Mouse (Mus musculus): Measurements from ENCODE around the gene Ncoa4. TPM values are rescaled to one million over a fixed set of nuclear protein-coding genes. Genes with fewer than 3 reads are reported as not detected.
"Not testable (repeated sequence)": the region's sequence is repeated elsewhere in the genome, so short reads cannot be mapped to it uniquely, and the experiment has no call there.

The Ncoa4 gene
- polyA plus RNA-seq, 1 experiment, result 22.8 TPM

GRCm38 (mm10) chr14:32131836-32132235 is 27.8 kb upstream of the Ncoa4 start:
- no peak overlapping the region for H3K4me3 ChIP-seq (ENCODE audit: low read depth, low read length)
- no peak overlapping the region for H3K27ac ChIP-seq (ENCODE audit: insufficient read depth, low read depth, low read length)
- H3K4me1 ChIP-seq (ENCODE audit: control insufficient read depth, insufficient read depth, insufficient read length, low read length), result no peaks in the 10 kb centered on the region
- WGBS, result 21% methylated on average over 4 of the region's 4 CpGs
- H3K36me3 ChIP-seq (ENCODE audit: control insufficient read depth, insufficient read depth, low read length), result no peaks in the 10 kb centered on the region
- H3K27me3 ChIP-seq (ENCODE audit: control insufficient read depth, insufficient read depth, low read length), result no peaks in the 10 kb centered on the region
- TF ChIP-seq CTCF (IDR thresholded peaks at IDR 0.05; ENCODE audit: extremely low read depth, insufficient read length, insufficient replicate concordance, low read depth, low read length) (no peak), POLR2A (IDR thresholded peaks at IDR 0.05; ENCODE audit: low read depth, low read length) (no peak)

- Histone ChIP-seq H3K36me3 (ENCODE audit: control insufficient read depth, insufficient read depth, low read length) (no peaks in the 10 kb centered on the region), H3K27me3 (ENCODE audit: control insufficient read depth, insufficient read depth, low read length) (no peaks in the 10 kb centered on the region; the same call in 1 of the 2 replicates), H3K27ac (ENCODE audit: insufficient read depth, low read depth, low read length) (no peak overlapping the region), H3K4me3 (ENCODE audit: low read depth, low read length) (no peak overlapping the region), H3K4me1 (ENCODE audit: control insufficient read depth, insufficient read depth, insufficient read length, low read length) (no peaks in the 10 kb centered on the region)
- WGBS, result 17% methylated on average over 2 of the region's 2 CpGs
- no peak for TF ChIP-seq CTCF (IDR thresholded peaks at IDR 0.05; ENCODE audit: extremely low read depth, insufficient read length, insufficient replicate concordance, low read depth, low read length)
- no peak for TF ChIP-seq POLR2A (IDR thresholded peaks at IDR 0.05; ENCODE audit: low read depth, low read length)
These were observed 25.4 kb upstream of the Ncoa4 start for GRCm38 (mm10) chr14:32134293-32134692.

- 19% methylated on average over 3 of the region's 3 CpGs for WGBS
- not testable (repeated sequence) for H3K4me1 ChIP-seq (ENCODE audit: control insufficient read depth, insufficient read depth, insufficient read length, low read length); H3K4me3 ChIP-seq (ENCODE audit: low read depth, low read length); H3K36me3 ChIP-seq (ENCODE audit: control insufficient read depth, insufficient read depth, low read length); H3K27ac ChIP-seq (ENCODE audit: insufficient read depth, low read depth, low read length); H3K27me3 ChIP-seq (ENCODE audit: control insufficient read depth, insufficient read depth, low read length)
These were observed 23.2 kb upstream of the Ncoa4 start for GRCm38 (mm10) chr14:32136467-32136866.

GRCm38 (mm10) chr14:32140359-32140965 is 19.2 kb upstream of the Ncoa4 start:
- Histone ChIP-seq H3K36me3 (ENCODE audit: control insufficient read depth, insufficient read depth, low read length) (no peaks in the 10 kb centered on the region), H3K27me3 (ENCODE audit: control insufficient read depth, insufficient read depth, low read length) (no peaks in the 10 kb centered on the region; the same call in 1 of the 2 replicates), H3K27ac (ENCODE audit: insufficient read depth, low read depth, low read length) (no peak overlapping the region), H3K4me1 (ENCODE audit: control insufficient read depth, insufficient read depth, insufficient read length, low read length) (no peaks in the 10 kb centered on the region), H3K4me3 (ENCODE audit: low read depth, low read length) (no peak overlapping the region)
- 90% methylated on average over 5 of the region's 5 CpGs for WGBS
- TF ChIP-seq CTCF (IDR thresholded peaks at IDR 0.05; ENCODE audit: extremely low read depth, insufficient read length, insufficient replicate concordance, low read depth, low read length) (no peak), POLR2A (IDR thresholded peaks at IDR 0.05; ENCODE audit: low read depth, low read length) (no peak)

GRCm38 (mm10) chr14:32141723-32142122 is 17.9 kb upstream of the Ncoa4 start, which contains the start of gene Msmb:
TSS of gene Msmb (plus strand) at chr14:32142023.
- H3K27me3 ChIP-seq (ENCODE audit: control insufficient read depth, insufficient read depth, low read length), result no peaks in the 10 kb centered on the region; the same call in 1 of the 2 replicates
- H3K4me3 ChIP-seq (ENCODE audit: low read depth, low read length), result no peak within 1 kb of the TSS
- no peak within 1 kb of the TSS for H3K27ac ChIP-seq (ENCODE audit: insufficient read depth, low read depth, low read length)
- 81% methylated on average over 5 of the region's 5 CpGs for WGBS
- H3K4me1 ChIP-seq (ENCODE audit: control insufficient read depth, insufficient read depth, insufficient read length, low read length), result no peaks in the 10 kb centered on the region
- H3K36me3 ChIP-seq (ENCODE audit: control insufficient read depth, insufficient read depth, low read length), result no peaks in the 10 kb centered on the region
- TF ChIP-seq POLR2A (IDR thresholded peaks at IDR 0.05; ENCODE audit: low read depth, low read length), result no peak
- TF ChIP-seq CTCF (IDR thresholded peaks at IDR 0.05; ENCODE audit: extremely low read depth, insufficient read length, insufficient replicate concordance, low read depth, low read length), result no peak

- TF ChIP-seq POLR2A (IDR thresholded peaks at IDR 0.05; ENCODE audit: low read depth, low read length) (no peak), CTCF (IDR thresholded peaks at IDR 0.05; ENCODE audit: extremely low read depth, insufficient read length, insufficient replicate concordance, low read depth, low read length) (no peak)
- H3K36me3 ChIP-seq (ENCODE audit: control insufficient read depth, insufficient read depth, low read length), result no peaks in the 10 kb centered on the region
- H3K27ac ChIP-seq (ENCODE audit: insufficient read depth, low read depth, low read length), result no peak overlapping the region
- no peak overlapping the region for H3K4me3 ChIP-seq (ENCODE audit: low read depth, low read length)
- no peaks in the 10 kb centered on the region for H3K27me3 ChIP-seq (ENCODE audit: control insufficient read depth, insufficient read depth, low read length)
- no peaks in the 10 kb centered on the region for H3K4me1 ChIP-seq (ENCODE audit: control insufficient read depth, insufficient read depth, insufficient read length, low read length)
These were observed 14.9 kb upstream of the Ncoa4 start for GRCm38 (mm10) chr14:32144734-32145133.

- Histone ChIP-seq H3K36me3 (ENCODE audit: control insufficient read depth, insufficient read depth, low read length) (no peaks in the 10 kb centered on the region), H3K4me3 (ENCODE audit: low read depth, low read length) (no peak overlapping the region), H3K27ac (ENCODE audit: insufficient read depth, low read depth, low read length) (no peak overlapping the region), H3K4me1 (ENCODE audit: control insufficient read depth, insufficient read depth, insufficient read length, low read length) (no peaks in the 10 kb centered on the region), H3K27me3 (ENCODE audit: control insufficient read depth, insufficient read depth, low read length) (no peaks in the 10 kb centered on the region)
- TF ChIP-seq POLR2A (IDR thresholded peaks at IDR 0.05; ENCODE audit: low read depth, low read length), result no peak
- no peak for TF ChIP-seq CTCF (IDR thresholded peaks at IDR 0.05; ENCODE audit: extremely low read depth, insufficient read length, insufficient replicate concordance, low read depth, low read length)
- WGBS, result 63% methylated on average over 4 of the region's 4 CpGs
These were observed 14.3 kb upstream of the Ncoa4 start for GRCm38 (mm10) chr14:32145401-32145800.

All from small intestine, adult 2 months (tissue).